Mouse (Mus musculus) CD8-positive naive resting alpha-beta T cell, adult 2 months (primary cell): ENCODE data around the gene Cab39.

Experiments used
- DNase-seq, 2 experiments: peaks; one replicate each; pipeline ENCODE4 v3.0.0; 2022; ENCODE audit warnings: low read depth in 2 of 2, low spot score in 2 of 2

Gene Cab39

GRCm38 (mm10) chr1:85793208-85794105 is at the start of gene Cab39:
Gene Cab39 (plus strand): TSS chr1:85793441.
- peak; percentile 80 to 87 for DNase-seq

- DNase-seq, result no peak
Observed at GRCm38 (mm10) chr1:85744539-85744938, 48.7 kb upstream of the Cab39 start.

- DNase-seq, result no peak
Observed at GRCm38 (mm10) chr1:85746511-85746910, 46.7 kb upstream of the Cab39 start.

DNA sequence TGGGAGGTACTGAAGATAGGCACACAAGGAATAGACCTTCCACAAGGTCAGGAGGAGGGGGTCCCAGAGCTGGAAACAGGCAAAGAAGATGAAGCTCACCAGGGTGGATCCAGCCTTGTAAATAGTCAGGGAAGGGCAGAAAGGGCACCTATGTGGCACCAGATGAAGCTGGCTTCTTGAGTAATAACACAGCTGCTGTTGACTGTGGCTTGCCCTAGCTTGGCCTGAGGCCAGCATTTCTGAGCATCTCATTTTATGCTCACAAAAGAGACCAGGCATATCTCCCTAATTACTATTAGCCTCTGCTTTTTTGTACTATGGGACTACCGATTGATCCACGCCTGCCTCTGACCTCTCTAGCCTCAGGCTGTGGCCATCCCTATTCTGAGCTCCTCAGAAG is 43.4 kb upstream of the Cab39 start:
- DNase-seq, result no peak

GRCm38 (mm10) chr1:85750650-85751049 is 42.6 kb upstream of the Cab39 start:
- DNase-seq, result no peak

GRCm38 (mm10) chr1:85751494-85751893 is 41.7 kb upstream of the Cab39 start:
- DNase-seq, result peak; percentile 67 to 69

DNA sequence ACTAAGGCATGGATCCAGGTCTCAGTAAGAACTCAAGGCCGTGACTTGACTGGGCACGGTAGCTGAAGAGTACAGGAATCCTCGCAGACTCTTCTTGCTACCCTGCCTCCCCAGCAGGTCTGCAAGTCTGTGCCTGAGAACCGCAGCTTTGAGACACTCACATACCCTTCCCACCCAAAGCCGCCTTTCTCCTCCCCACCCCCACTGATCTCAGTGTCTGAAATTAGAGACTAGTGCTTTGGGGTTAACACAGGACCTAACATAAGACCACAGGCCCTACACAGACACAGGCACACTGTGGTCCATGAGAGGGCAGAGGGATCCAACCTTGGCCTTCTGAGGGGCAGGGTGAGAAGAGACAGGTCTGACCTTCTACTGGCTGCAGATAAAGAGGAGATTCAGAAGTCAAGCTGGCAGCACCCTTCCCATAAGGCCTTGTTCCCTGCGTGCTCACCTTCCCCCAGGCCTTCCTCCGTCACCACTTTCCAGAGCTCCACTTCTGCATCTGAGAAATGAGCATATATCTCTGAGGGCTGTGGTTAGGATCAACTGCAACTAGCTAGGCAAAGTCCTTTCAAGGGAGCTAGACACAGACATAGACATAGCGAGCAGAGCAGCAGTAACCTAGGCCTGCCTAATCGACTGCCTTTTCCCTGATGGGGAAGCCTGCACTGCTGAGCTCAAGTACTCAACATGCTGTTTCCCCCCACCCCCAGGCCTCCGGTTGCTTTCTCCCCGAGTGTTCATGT is 41.1 kb upstream of the Cab39 start:
- DNase-seq, result peak in 1 of 2 experiments; percentile 32

GRCm38 (mm10) chr1:85757531-85758230 is 35.6 kb upstream of the Cab39 start:
- DNase-seq, result no peak

DNA sequence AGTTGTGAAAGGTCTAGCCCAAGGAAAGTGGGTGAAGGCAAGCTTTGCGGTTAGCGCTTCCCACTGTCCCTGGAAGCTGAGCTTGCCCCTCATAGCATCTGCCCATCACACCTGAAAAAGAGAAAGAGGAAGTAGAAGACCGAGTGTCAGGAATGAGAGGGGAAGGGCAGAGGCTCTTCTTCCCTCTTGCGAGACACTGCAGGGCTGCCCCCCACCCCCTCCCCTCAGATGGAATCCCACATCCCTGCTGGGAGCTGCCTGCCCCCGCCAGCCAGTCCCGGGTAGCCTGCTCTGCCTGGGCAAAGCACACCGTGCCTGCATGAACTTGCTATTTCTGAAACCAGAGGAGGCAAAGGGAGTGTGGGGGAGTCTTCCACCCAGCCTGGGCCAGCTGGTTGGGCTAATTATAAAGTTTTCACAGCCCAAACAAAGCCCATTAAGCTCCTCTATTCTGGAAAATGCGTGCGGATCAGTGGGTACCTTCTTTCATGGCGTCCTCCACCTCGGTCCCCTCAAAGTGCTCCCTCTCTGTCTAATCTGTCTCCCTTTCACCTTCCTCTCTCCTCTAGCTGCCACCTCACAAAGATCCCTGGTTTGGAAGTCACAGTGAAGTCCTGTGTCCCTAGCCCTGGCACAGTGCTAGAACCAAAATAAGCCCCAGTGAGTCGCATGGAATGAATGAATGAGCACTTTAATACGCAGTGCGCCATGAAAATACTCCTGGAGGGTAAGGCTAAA is 34.8 kb upstream of the Cab39 start:
- no peak for DNase-seq

DNA sequence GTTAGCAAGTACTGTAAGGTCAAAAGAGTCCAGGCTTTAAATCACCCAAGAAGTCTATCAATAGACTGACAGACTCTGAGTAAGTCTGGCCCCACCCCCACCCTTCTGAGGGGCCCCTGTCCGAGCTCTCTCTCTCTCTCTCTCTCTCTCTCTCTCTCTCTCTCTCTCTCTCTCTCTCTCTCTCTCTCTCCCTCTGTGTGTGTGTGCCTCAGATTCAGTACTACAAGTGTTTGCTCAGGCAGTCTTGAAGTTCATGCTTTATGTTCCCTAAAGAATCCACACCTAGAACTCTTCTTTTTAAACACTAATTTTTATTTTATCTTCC is 34.3 kb upstream of the Cab39 start:
- DNase-seq, result no peak

DNA sequence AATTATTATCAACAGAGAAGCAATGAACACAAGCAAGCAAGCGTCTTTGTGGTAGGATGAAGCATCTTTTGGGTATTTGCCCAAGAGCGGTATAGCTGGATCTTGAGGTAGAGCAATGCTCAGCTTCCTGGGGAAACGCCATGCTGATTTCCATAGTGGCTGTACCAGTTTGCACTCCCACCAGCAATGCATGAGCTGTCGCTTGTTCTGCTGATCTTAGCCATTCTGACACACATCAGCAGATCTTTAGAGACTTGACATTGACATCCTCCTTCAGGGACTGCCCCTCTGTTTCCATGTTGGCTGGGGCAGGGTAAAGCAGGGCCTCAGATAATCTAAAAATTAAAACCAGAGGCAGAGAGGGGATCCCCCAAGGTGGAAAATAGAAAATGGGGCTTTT is 31.6 kb upstream of the Cab39 start:
- no peak for DNase-seq

DNA sequence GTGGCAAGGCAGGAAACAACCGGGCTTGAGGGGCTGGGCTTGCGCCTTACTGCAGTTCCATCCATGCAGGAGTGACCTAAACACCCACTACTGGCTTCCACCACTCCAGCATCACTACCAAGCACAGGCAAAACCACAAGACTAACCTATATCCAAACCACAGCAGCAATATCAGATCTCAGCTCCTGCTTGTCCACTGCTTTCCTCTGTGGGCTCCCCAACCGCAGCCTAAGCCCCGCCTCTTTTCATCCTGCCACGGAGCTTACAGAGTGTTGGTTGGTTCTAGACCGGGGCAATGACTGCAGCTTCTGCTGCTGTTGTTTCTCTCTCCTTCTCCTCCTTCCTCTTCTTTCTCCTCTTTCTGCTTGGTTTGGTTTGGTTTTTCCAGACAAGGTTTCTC is 29.9 kb upstream of the Cab39 start:
- no peak for DNase-seq

DNA sequence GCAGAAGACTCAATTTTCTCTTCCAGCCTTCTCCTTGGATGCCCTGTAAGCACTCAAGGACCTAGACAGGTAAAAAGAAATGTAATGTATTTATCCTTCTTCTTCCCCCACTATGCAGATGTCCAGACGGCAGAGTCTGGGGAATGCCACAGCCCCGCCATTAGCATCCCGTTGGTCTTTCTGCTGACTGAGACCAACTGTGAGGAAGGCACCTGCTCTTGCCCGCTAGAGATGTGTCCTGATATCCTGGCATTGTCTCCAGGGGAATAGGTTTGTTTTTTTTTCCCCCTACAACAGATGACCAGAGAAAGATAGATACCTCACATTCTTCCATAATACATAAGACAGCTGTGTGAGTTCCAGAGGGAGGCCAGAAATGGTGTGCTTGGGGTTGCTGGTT is 28.9 kb upstream of the Cab39 start:
- no peak for DNase-seq

- DNase-seq, result no peak
Observed at GRCm38 (mm10) chr1:85766120-85766519, 27.1 kb upstream of the Cab39 start.

DNA sequence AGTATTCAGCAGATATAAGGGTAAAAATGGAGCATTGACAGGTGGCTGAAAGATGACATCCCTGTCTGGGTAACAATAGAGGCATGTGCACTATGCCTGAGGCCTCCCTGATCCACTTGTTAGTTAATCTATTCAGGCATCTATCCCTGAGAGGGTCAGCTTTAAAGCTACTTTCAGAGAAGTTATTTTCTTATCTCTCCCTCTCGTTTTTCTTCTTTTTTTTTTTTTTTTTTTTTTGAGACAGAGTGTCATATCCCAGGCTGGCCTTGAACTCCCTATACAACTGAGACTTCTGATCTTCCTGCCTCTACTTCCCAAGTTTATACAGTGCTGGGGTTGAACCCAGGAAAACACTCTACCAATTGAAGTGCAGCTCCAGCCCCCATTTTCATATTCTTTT is 25.5 kb upstream of the Cab39 start:
- no peak for DNase-seq

DNA sequence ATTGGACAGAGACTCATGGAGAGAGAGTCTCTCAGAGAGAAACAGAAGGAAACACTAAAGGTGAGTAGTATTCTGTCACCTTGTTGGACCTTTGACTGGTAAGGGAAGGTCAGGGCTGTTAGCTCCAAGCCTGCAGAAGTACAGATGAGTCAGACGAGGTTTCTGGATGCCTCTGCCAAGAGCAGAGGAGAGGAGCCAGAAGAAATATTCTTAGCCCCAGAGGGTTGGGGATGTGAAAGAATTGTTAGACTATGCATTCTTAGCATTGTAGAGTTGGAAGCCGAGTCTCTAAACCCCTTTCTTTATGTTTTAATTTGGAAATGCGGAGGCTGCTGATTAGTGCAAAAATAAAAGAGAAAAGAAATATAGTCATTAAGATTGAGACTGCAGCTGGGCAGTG is 21.3 kb upstream of the Cab39 start:
- no peak for DNase-seq

GRCm38 (mm10) chr1:85775136-85775535 is 18.1 kb upstream of the Cab39 start:
- DNase-seq, result no peak

GRCm38 (mm10) chr1:85776154-85776553 is 17.1 kb upstream of the Cab39 start:
- DNase-seq, result no peak

GRCm38 (mm10) chr1:85778436-85778835 is 14.8 kb upstream of the Cab39 start, which contains the start of gene A630001G21Rik:
Gene A630001G21Rik (minus strand): TSS chr1:85778643.
- no peak for DNase-seq

- DNase-seq, result no peak
Observed at GRCm38 (mm10) chr1:85779012-85779411, 14.2 kb upstream of the Cab39 start.
